Mouse (Mus musculus) liver, embryonic 11.5 days (tissue): ENCODE measurements around the gene Ufl1. TPM values are rescaled to one million over a fixed set of nuclear protein-coding genes. Genes with fewer than 3 reads are reported as not detected.
"Not testable (repeated sequence)": the region's sequence is repeated elsewhere in the genome, so short reads cannot be mapped to it uniquely, and the experiment has no call there.

Source experiments
- ATAC-seq: fragments of 200-750 bp; cut with Nextera tagmentation; replicated peaks from 2 replicates; pipeline ENCODE4 v1.8.0; 2017; ENCODE audit warnings: moderate number of reproducible peaks, mild to moderate bottlenecking, moderate TSS enrichment, moderate library complexity; ENCODE audit not compliant: low FRiP score
- DNase-seq: peaks from one replicate; pipeline ENCODE4 v3.0.0-alpha.2; 2017; ENCODE audit warnings: low spot score
- H3K27ac ChIP-seq: fragments of 300-500 bp; sonication (generic); 2 replicates; pipeline ENCODE4 v1.5.1; 2014; ENCODE audit warnings: mild to moderate bottlenecking, low read depth, low read length, control low read depth
- H3K27me3 ChIP-seq: fragments of 300-500 bp; sonication (generic); replicated peaks from 2 replicates; pipeline ENCODE4 v1.6.1; 2014; ENCODE audit warnings: low read length, mixed read lengths; ENCODE audit not compliant: control insufficient read depth, insufficient read depth
- H3K36me3 ChIP-seq: fragments of 300-500 bp; sonication (generic); 2 replicates; pipeline ENCODE4 v1.6.1; 2014; ENCODE audit warnings: mild to moderate bottlenecking, low read length, moderate library complexity, mixed read lengths; ENCODE audit not compliant: control insufficient read depth, insufficient read depth
- H3K4me1 ChIP-seq: fragments of 300-500 bp; sonication (generic); replicated peaks from 2 replicates; pipeline ENCODE4 v1.6.1; 2014; ENCODE audit warnings: low read length, mixed read lengths; ENCODE audit not compliant: control insufficient read depth, insufficient read depth
- H3K4me2 ChIP-seq: fragments of 300-500 bp; sonication (generic); 2 replicates; pipeline ENCODE4 v1.6.1; 2014; ENCODE audit warnings: mild to moderate bottlenecking, control low read depth, moderate library complexity
- H3K4me3 ChIP-seq: fragments of 300-500 bp; sonication (generic); 2 replicates; pipeline ENCODE4 v1.5.1; 2014; ENCODE audit warnings: low read depth, low read length, control low read depth
- H3K9ac ChIP-seq: fragments of 300-500 bp; sonication (generic); 2 replicates; pipeline ENCODE4 v1.6.1; 2014; ENCODE audit warnings: low read depth, low read length, control low read depth
- H3K9me3 ChIP-seq: fragments of 300-500 bp; sonication (generic); 2 replicates; pipeline ENCODE4 v1.6.1; 2016; ENCODE audit warnings: low read length, inconsistent platforms, mixed read lengths; ENCODE audit not compliant: control insufficient read depth
- WGBS: fragments of 180-500 bp; shearing (Covaris S2); extraction: QIAGEN DNeasy Blood & Tissue Kit; methylation state at CpG from one replicate; pipeline ENCODE4 v1.1.7; 2014; 5-methylcytosine and 5-hydroxymethylcytosine counted together
- polyA plus RNA-seq: library from polyadenylated mRNA; unstranded; fragments of >200 nt; fragmentation: Nextera tagmentation; extraction: Ambion mirVana; gene quantifications from 2 replicates; pipeline ENCODE4 v1.2.1, GENCODE M21; 2014

Ufl1 gene
- 31.1 and 35.4 TPM in 2 replicates for polyA plus RNA-seq

DNA sequence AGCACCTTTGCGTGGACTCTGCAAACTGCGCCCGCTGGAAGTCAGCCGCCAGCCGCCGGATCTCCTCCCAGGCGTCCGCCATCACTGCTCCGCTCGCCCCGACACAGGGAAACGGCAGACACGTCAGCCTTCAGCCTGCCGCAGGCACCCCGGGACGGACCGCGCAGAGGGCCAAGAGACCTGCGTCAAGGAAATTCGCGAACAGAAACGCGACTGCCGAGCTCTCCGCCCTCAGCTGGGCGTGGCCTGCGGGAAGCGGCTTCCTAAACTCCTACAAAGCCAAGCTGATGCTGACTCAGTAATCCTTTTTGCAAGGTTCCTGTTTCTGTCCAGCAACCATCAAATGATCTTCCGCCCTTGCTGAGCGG is at the start of gene Ufl1:
Gene Ufl1, minus strand, starts transcription at position 151 of the 368 bp plus-strand sequence.
- Histone ChIP-seq H3K27me3 (no peaks in the 10 kb centered on the region), H3K4me3 (peak within 1 kb of the TSS; percentile 81), H3K27ac (peak within 1 kb of the TSS; percentile 84), H3K9me3 (no peaks in the 10 kb centered on the region), H3K9ac (peak within 1 kb of the TSS; percentile 86), H3K36me3 (peaks cover 7% of the 10 kb centered on the region; the same call in 1 of the 2 replicates), H3K4me2 (peak within 1 kb of the TSS; percentile 77), H3K4me1 (no peaks in the 10 kb centered on the region; the same call in 1 of the 2 replicates)
- peak; percentile 91 for DNase-seq
- WGBS, result under 1% methylated on average over 30 of the region's 30 CpGs
- ATAC-seq, result peak; percentile 99

DNA sequence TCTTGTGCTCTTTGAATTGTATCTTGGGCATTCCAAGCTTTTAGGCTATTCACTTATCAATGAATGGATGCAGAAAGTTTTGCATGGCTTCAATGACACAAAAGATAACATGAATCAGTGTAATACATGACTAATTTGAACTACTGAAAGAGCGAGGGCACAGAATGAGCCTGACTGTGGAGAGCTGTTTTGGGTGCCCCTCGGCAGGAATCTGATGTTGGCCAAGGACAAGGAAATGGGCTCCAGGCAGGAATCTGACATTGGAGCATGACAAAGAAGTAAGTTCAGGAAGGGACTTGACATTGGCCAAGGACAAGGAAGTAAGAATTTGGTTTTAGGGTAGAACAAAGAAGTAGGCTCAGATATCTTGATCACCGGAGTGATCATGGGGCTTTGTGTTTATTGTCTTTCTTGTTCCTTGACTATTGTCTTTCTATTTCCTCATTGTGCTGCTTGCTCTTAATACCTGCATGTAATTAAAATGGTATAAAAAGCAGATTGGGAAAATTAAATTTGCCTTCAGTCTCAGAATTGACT is 44.1 kb upstream of the Ufl1 start:
- Histone ChIP-seq H3K4me3 (no peak overlapping the region), H3K9me3 (no peaks in the 10 kb centered on the region), H3K4me2 (no peak overlapping the region), H3K27ac (no peak overlapping the region), H3K27me3 (no peaks in the 10 kb centered on the region), H3K36me3 (no peaks in the 10 kb centered on the region), H3K4me1 (no peaks in the 10 kb centered on the region), H3K9ac (no peak overlapping the region)
- WGBS, result 81% methylated on average over 3 of the region's 3 CpGs
- DNase-seq, result no peak
- no peak for ATAC-seq

DNA sequence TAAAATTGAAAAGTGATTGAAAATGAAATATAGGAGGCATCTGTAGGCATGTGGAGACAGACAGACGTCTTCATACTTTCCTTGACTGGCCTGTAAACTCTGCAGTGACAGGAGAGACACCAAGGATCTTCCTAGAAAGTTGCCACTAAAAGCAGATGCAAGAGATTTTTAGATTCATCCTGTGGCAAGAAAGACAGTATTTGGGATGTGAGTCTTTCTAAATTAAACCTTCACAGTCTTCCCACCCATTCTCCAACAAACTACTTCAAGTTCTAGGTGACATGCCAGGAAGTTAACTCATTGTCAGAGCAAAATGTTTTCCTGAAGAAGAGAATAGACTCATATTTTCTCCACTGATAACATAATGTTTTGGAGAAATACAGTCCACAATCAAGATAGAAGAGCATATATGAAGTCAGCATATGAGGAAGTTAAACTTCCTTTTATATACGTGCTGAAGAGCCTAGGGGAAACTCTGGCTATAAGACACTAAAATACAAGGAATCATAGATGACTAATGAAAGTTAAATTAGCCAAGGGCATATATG is 41.1 kb upstream of the Ufl1 start:
- no peaks in the 10 kb centered on the region for H3K9me3 ChIP-seq
- no peaks in the 10 kb centered on the region for H3K36me3 ChIP-seq
- H3K27me3 ChIP-seq, result no peaks in the 10 kb centered on the region
- no peak overlapping the region for H3K9ac ChIP-seq
- no peak overlapping the region for H3K4me2 ChIP-seq
- WGBS, result 52% methylated on average over 2 of the region's 2 CpGs
- no peak overlapping the region for H3K27ac ChIP-seq
- no peaks in the 10 kb centered on the region for H3K4me1 ChIP-seq
- ATAC-seq (no peak), DNase-seq (no peak)
- no peak overlapping the region for H3K4me3 ChIP-seq

DNA sequence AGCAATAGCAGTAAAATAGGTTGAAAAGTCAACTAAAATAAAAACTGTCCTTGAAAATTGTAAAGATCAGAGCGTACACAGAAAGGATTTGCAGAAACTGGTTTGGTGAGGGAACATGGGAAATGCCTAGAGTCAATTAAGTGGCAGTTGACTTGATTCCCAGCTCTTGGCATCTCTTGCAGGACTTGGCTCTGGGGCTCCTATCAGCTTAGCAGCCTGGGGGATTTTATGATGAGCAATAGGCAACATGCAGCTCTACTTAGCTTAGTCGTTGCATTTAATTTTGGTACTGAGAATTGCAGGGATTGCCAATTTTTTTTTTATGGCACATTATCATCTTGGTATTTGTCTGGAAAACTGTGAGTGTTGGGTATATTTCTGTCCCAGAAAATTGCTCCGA is 32.1 kb upstream of the Ufl1 start:
- no peak overlapping the region for H3K27ac ChIP-seq
- H3K9ac ChIP-seq, result no peak overlapping the region
- H3K4me2 ChIP-seq, result no peak overlapping the region
- H3K4me3 ChIP-seq, result no peak overlapping the region
- H3K27me3 ChIP-seq, result no peaks in the 10 kb centered on the region
- H3K36me3 ChIP-seq, result no peaks in the 10 kb centered on the region
- DNase-seq (no peak), ATAC-seq (no peak)
- H3K9me3 ChIP-seq, result no peaks in the 10 kb centered on the region
- 70% methylated on average over 3 of the region's 3 CpGs for WGBS
- no peaks in the 10 kb centered on the region for H3K4me1 ChIP-seq

DNA sequence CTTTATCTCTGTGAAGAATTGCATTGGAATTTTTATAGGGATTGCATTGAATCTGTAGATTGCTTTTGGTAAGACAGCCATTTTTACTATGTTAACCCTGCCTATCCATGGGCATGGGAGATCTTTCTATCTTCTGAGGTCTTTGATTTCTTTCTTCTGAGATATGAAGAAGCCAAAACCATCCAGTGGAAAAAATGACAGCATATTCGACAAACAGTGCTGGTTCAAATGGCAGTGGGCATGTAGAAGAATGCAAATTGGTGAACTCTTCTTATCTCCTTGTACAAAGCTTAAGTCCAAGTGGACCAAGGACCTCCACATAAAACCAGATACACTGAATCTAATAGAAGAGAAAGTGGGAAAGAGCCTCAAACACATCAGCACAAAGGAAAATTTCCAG is 3.4 kb upstream of the Ufl1 start:
- ATAC-seq, H3K4me1 ChIP-seq, H3K27me3 ChIP-seq, H3K9me3 ChIP-seq, H3K36me3 ChIP-seq, H3K4me3 ChIP-seq, H3K27ac ChIP-seq, DNase-seq, H3K4me2 ChIP-seq, H3K9ac ChIP-seq: not testable (repeated sequence)
- 64% methylated on average over 1 of the region's 1 CpGs for WGBS

DNA sequence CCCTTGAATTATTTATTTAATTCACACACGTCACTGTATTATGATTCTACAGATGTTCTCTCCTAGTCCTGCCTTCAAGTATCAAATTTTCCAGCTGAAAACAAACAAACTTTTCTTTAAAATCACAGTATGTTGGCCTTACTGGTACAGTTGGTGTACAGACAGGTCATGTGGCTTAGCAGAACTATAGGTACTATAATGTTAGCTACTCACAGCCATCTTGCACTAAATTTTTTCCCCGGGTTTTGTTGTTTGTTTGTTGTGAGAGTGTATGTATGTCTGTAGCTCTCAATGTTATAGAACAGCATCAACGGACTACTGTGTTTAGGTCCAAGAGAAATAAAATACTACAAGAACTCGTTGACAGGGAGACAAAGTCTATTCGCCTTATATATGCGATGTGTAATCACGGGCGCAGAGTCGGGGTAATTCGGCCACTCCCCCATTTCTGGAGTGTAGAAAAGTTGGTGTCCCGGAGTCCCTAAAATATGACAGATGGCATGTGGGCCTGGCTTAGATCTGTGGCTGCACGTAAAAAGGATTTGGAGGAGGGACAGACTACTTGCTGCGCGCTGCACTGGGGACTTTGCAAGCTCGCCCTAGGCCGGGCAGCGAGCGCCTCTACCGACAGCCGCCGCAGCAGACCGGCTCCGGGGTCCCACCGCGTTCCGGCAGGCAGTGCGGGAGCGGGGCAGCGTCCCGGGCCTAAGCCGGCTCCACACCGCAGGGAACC is 517 bp downstream of the Ufl1 start:
- DNase-seq, result no peak
- WGBS, result 3% methylated on average over 32 of the region's 32 CpGs
- H3K9me3 ChIP-seq, result no peaks in the 10 kb centered on the region
- peak; percentile 86 for ATAC-seq
- H3K27me3 ChIP-seq, result no peaks in the 10 kb centered on the region
- peak overlapping the region; percentile 84 for H3K27ac ChIP-seq
- H3K4me3 ChIP-seq, result peak overlapping the region; percentile 81
- peaks cover 7% of the 10 kb centered on the region; the same call in 1 of the 2 replicates for H3K36me3 ChIP-seq
- peak overlapping the region; percentile 86 for H3K9ac ChIP-seq
- peak overlapping the region; percentile 77 for H3K4me2 ChIP-seq
- no peaks in the 10 kb centered on the region; the same call in 1 of the 2 replicates for H3K4me1 ChIP-seq

DNA sequence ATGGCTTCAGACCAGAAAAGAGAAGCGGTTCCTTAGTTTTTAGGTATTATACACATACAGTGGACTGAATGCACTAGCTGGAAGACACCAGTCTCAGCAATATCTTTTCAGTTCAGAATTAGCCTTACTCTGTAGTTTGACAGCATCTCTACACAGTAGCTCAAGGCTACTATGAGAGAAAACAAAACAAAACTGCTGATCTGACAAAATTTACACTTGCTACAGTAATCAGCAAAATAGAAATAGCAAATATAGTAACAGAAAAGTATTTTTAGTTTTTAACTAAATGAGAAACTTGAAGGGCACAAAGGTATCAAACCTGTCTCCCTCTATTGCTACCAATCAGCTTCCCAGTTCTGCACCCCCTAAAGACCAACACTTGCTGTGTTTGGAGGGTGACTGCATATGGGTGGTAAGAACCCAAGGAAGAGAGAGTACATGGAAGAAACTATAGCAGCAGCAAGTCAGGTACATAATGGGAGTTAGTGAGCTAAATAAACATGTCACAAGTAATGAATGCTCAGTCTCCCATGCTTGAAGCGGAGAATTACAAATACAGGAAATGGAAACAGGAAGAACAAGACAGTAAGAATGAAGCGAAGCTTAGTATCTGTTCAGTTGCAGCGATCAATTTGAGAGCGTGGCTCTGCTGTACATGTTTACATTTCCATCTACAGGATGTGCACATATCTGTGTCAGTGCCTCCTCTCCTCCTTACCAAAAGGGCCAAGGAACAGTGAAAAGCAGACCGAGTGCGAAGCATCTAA is 8.6 kb downstream of the Ufl1 start:
- peaks cover 30% of the 10 kb centered on the region for H3K36me3 ChIP-seq
- 77% methylated on average over 7 of the region's 7 CpGs for WGBS
- DNase-seq (no peak), ATAC-seq (peak; percentile 31; the same call in 1 of the 2 replicates)
- no peaks in the 10 kb centered on the region for H3K9me3 ChIP-seq
- H3K9ac ChIP-seq, result no peak overlapping the region
- no peak overlapping the region for H3K4me3 ChIP-seq
- no peaks in the 10 kb centered on the region for H3K4me1 ChIP-seq
- H3K4me2 ChIP-seq, result no peak overlapping the region
- no peak overlapping the region for H3K27ac ChIP-seq
- no peaks in the 10 kb centered on the region for H3K27me3 ChIP-seq

DNA sequence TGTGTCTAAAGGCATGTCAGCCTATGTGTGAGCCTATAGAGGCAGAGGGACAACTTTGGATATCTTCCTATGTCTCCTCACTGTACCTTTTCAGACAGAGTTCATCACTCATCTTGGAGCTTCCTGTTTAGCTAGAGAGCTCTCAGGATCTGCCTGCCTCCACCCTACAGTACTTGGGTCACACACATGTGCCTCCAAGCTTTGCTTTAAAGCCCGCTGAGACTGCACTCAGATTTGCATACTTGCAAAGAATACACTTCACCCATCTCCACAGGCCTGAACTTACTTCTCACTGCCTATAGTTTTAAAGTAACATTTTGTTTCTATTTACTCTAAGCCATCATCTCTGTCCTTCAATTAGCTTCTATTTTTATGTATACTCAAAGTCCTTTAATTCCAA is 9.7 kb downstream of the Ufl1 start:
- Histone ChIP-seq H3K4me2 (no peak overlapping the region), H3K9me3 (no peaks in the 10 kb centered on the region), H3K36me3 (peaks cover 25% of the 10 kb centered on the region), H3K27me3 (no peaks in the 10 kb centered on the region), H3K9ac (no peak overlapping the region), H3K4me3 (no peak overlapping the region), H3K27ac (no peak overlapping the region), H3K4me1 (no peaks in the 10 kb centered on the region)
- DNase-seq, result no peak
- 88% methylated on average over 1 of the region's 1 CpGs for WGBS
- ATAC-seq, result no peak
